Comparison of ENCODE assay signal across 15 mouse cellular contexts in the genomic region with DNA sequence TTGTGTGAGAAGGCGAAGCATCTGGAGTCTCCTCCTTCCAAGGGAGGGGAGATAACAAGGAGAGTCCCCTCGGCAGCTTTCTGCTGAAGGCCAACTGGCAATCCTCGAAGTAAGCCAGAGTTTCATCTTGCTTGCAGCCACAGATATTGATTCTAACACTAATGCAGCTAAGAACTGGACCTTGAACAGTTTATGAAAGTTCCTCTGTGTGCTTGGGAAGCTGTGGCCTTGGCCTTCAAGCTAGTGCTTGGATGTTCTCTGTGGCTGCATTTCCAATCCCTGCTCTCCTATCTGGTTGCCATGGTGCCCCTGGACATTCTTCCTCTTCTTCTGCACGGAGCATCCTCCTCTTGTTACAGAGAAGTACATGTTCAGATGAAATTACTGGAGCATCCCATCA.
"Had no signal": no experiment of that assay in that cellular context is flagged by ENCODE, and none has a peak within 500 bp of the region (broad histone marks: within the 10 kb centered on the region; RNA-seq: fewer than 3 reads in every experiment).

No protein-coding gene starts in this region.

- H3K9me3 ChIP-seq: limb, embryonic 10.5 days; liver, embryonic 13.5 days; lung, embryonic 15.5 days; midbrain, embryonic 15.5 days; neural tube, embryonic 12.5 days had no signal

- H3K9ac ChIP-seq: liver, embryonic 13.5 days; liver, postnatal 0 days; lung, embryonic 15.5 days; midbrain, embryonic 15.5 days; neural tube, embryonic 12.5 days had no signal

- ATAC-seq: liver, postnatal 0 days; midbrain, embryonic 15.5 days had no signal

- H3K4me3 ChIP-seq: left cerebral cortex, adult 2 months; limb, embryonic 10.5 days; liver, embryonic 13.5 days; lung, embryonic 15.5 days; megakaryocyte, embryonic 14.5 days; midbrain, embryonic 15.5 days; neural tube, embryonic 12.5 days had no signal

- H3K27ac ChIP-seq: left cerebral cortex, adult 2 months; limb, embryonic 10.5 days; liver, embryonic 13.5 days; lung, embryonic 15.5 days; macrophage; midbrain, embryonic 15.5 days; neural tube, embryonic 12.5 days; stomach, postnatal 0 days had no signal

- DNase-seq: kidney, postnatal 14 days; liver, embryonic 13.5 days; liver, postnatal 0 days; lung, postnatal 14 days; thymus, adult 2 months; thymus, postnatal 25 days had no signal

- H3K27me3 ChIP-seq: liver, embryonic 13.5 days; lung, embryonic 15.5 days; megakaryocyte, embryonic 14.5 days; midbrain, embryonic 15.5 days; neural tube, embryonic 12.5 days had no signal

- H3K36me3 ChIP-seq: limb, embryonic 10.5 days; liver, embryonic 13.5 days; lung, embryonic 15.5 days; midbrain, embryonic 15.5 days; neural tube, embryonic 12.5 days had no signal

- H3K4me1 ChIP-seq: liver, embryonic 13.5 days; megakaryocyte, embryonic 14.5 days; midbrain, embryonic 15.5 days had no signal

- H3K4me2 ChIP-seq: liver, embryonic 13.5 days; lung, embryonic 15.5 days; midbrain, embryonic 11.5 days; midbrain, embryonic 15.5 days; neural tube, embryonic 12.5 days had no signal
